Mouse (Mus musculus) midbrain, embryonic 15.5 days (tissue): ENCODE measurements around the gene Diexf. TPM values are rescaled to one million over a fixed set of nuclear protein-coding genes. Genes with fewer than 3 reads are reported as not detected.

ENCODE experiments used
- ATAC-seq: fragments of 200-750 bp; cut with Nextera tagmentation; replicated peaks from 2 replicates; pipeline ENCODE4 v1.8.0; 2017; ENCODE audit warnings: moderate TSS enrichment
- H3K27ac ChIP-seq: fragments of 300-500 bp; sonication (generic); 2 replicates; pipeline ENCODE4 v1.5.1; 2015; ENCODE audit warnings: mild to moderate bottlenecking, inconsistent platforms
- H3K27me3 ChIP-seq: fragments of 300-500 bp; sonication (generic); replicated peaks from 2 replicates; pipeline ENCODE4 v1.6.1; 2015; ENCODE audit warnings: inconsistent platforms
- H3K36me3 ChIP-seq: fragments of 300-500 bp; sonication (generic); replicated peaks from 2 replicates; pipeline ENCODE4 v1.6.1; 2015; ENCODE audit warnings: inconsistent platforms
- H3K4me1 ChIP-seq: fragments of 300-500 bp; sonication (generic); 2 replicates; pipeline ENCODE4 v1.6.1; 2015; ENCODE audit warnings: inconsistent platforms
- H3K4me2 ChIP-seq: fragments of 300-500 bp; sonication (generic); 2 replicates; pipeline ENCODE4 v1.6.1; 2015; ENCODE audit warnings: inconsistent platforms, mild to moderate bottlenecking, moderate library complexity
- H3K4me3 ChIP-seq: fragments of 300-500 bp; sonication (generic); 2 replicates; pipeline ENCODE4 v1.5.1; 2015; ENCODE audit warnings: mild to moderate bottlenecking, inconsistent platforms
- H3K9ac ChIP-seq: fragments of 300-500 bp; sonication (generic); 2 replicates; pipeline ENCODE4 v1.6.1; 2015; ENCODE audit warnings: mild to moderate bottlenecking, inconsistent platforms
- H3K9me3 ChIP-seq: fragments of 300-500 bp; sonication (generic); 2 replicates; pipeline ENCODE4 v1.6.1; 2016; ENCODE audit warnings: inconsistent platforms
- WGBS: fragments of 180-500 bp; shearing (Covaris S2); methylation state at CpG from one replicate; pipeline ENCODE4 v1.1.7; 2015; ENCODE audit warnings: mixed read lengths; 5-methylcytosine and 5-hydroxymethylcytosine counted together
- polyA plus RNA-seq: library from polyadenylated mRNA; unstranded; fragments of >200 nt; fragmentation: Nextera tagmentation; extraction: Ambion mirVana; gene quantifications from 2 replicates; pipeline ENCODE4 v1.2.1, GENCODE M21; 2015

Gene Diexf
- 9.0 and 9.8 TPM in 2 replicates for polyA plus RNA-seq

GRCm38 (mm10) chr1:193129786-193130455 is at the start of gene Diexf:
TSS of gene Diexf (minus strand) at chr1:193130272.
- Histone ChIP-seq H3K27me3 (no peaks in the 10 kb centered on the region), H3K27ac (peak within 1 kb of the TSS; percentile 82), H3K36me3 (peaks cover 3% of the 10 kb centered on the region; the same call in 1 of the 2 replicates), H3K9me3 (no peaks in the 10 kb centered on the region), H3K4me2 (peak within 1 kb of the TSS; percentile 63), H3K9ac (peak within 1 kb of the TSS; percentile 79), H3K4me3 (peak within 1 kb of the TSS; percentile 97), H3K4me1 (peaks cover 20% of the 10 kb centered on the region)
- ATAC-seq, result peak; percentile 95
- WGBS, result under 1% methylated on average over 61 of the region's 61 CpGs

- Histone ChIP-seq H3K4me3 (peak overlapping the region; percentile 62), H3K4me1 (peaks cover 28% of the 10 kb centered on the region), H3K9ac (peak overlapping the region; percentile 63; the same call in 1 of the 2 replicates), H3K27me3 (no peaks in the 10 kb centered on the region), H3K36me3 (no peaks in the 10 kb centered on the region), H3K4me2 (peak overlapping the region; percentile 64), H3K27ac (no peak overlapping the region), H3K9me3 (no peaks in the 10 kb centered on the region)
- 92% methylated on average over 13 of the region's 13 CpGs for WGBS
- ATAC-seq, result no peak
Measured at GRCm38 (mm10) chr1:193174143-193174733, 44.2 kb upstream of the Diexf start.

GRCm38 (mm10) chr1:193173810-193174129 is 43.7 kb upstream of the Diexf start:
- no peaks in the 10 kb centered on the region for H3K36me3 ChIP-seq
- H3K9me3 ChIP-seq, result no peaks in the 10 kb centered on the region
- peaks cover 29% of the 10 kb centered on the region for H3K4me1 ChIP-seq
- H3K27ac ChIP-seq, result peak overlapping the region; percentile 83
- H3K4me3 ChIP-seq, result peak overlapping the region; percentile 62
- no peaks in the 10 kb centered on the region for H3K27me3 ChIP-seq
- peak overlapping the region; percentile 64 for H3K4me2 ChIP-seq
- H3K9ac ChIP-seq, result peak overlapping the region; percentile 63
- no peak for ATAC-seq
- 21% methylated on average over 9 of the region's 9 CpGs for WGBS

DNA sequence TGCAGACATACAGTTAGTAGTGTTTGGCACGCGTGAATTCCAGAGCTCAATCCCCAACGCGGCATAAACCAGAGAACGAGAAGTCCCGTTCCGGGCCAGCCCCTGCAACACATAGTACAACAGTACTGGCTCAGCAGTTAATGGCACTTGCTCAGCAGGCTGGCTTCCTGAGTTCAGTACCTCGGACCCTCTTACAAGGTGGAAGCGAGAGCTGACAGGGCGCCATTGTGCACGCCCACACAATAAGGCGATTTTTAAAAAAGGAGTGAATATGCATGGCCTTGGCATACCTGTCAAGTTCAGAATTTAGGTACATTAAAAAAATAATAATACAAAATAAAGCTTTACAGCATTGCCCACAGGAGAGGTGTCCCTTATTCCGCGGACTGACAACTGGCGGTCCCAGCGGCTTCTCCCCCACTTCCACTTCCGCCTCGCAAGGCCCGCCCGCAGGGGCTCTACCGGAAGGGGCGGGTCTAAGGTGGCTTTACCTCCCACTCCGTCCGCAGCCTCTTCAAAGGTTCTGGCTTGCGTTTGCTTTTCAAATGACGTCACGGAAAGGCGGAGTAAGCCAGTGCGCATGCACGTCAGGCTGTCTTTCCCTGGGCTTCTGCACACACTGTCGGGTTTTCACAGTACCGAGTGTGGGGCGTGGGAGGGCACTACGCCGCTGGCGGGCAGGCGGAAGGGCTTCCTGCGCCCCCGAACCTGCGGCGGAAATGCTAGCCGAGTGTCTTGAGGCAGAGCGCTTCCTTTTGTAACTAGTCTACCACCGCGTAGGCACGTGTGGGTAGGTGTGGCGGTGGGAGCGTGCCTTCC is 43.1 kb upstream of the Diexf start:
- Histone ChIP-seq H3K4me2 (peak overlapping the region; percentile 64), H3K36me3 (no peaks in the 10 kb centered on the region), H3K27ac (peak overlapping the region; percentile 83), H3K4me3 (peak overlapping the region; percentile 62), H3K4me1 (peaks cover 29% of the 10 kb centered on the region), H3K9ac (peak overlapping the region; percentile 73), H3K9me3 (no peaks in the 10 kb centered on the region), H3K27me3 (no peaks in the 10 kb centered on the region)
- ATAC-seq, result peak; percentile 99
- under 1% methylated on average over 48 of the region's 48 CpGs for WGBS

DNA sequence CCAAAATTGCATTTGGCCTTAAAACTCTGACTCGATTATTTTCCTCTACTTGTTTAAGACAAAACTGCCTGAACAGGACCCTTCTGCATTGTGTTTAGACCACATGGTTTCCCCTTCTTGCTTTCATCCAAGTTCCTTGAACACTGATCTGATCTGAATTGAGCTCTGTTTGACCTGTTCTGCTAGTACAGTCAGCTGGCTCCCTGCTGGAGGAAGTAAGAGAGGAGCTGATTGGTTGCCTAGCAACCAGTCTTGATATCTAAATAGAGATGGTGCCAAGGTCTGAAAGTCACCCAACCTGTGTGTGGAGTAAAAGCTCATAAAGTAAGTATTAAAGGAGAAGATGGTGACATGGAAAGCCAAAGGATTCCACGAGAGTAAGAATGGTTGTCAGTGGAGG is 39.8 kb upstream of the Diexf start:
- no peaks in the 10 kb centered on the region for H3K27me3 ChIP-seq
- H3K4me2 ChIP-seq, result no peak overlapping the region
- H3K4me3 ChIP-seq, result no peak overlapping the region
- no peak overlapping the region for H3K27ac ChIP-seq
- H3K9me3 ChIP-seq, result no peaks in the 10 kb centered on the region
- no peak overlapping the region for H3K9ac ChIP-seq
- ATAC-seq, result no peak
- 82% methylated on average over 2 of the region's 2 CpGs for WGBS
- H3K36me3 ChIP-seq, result no peaks in the 10 kb centered on the region
- peaks cover 21% of the 10 kb centered on the region for H3K4me1 ChIP-seq

- H3K27ac ChIP-seq, result no peak overlapping the region
- 89% methylated on average over 7 of the region's 7 CpGs for WGBS
- H3K4me3 ChIP-seq, result no peak overlapping the region
- ATAC-seq, result no peak
- H3K9me3 ChIP-seq, result no peaks in the 10 kb centered on the region
- no peaks in the 10 kb centered on the region for H3K36me3 ChIP-seq
- H3K9ac ChIP-seq, result no peak overlapping the region
- peaks cover 15% of the 10 kb centered on the region for H3K4me1 ChIP-seq
- no peak overlapping the region for H3K4me2 ChIP-seq
- H3K27me3 ChIP-seq, result no peaks in the 10 kb centered on the region
Measured at GRCm38 (mm10) chr1:193169228-193169627, 39.2 kb upstream of the Diexf start.

DNA sequence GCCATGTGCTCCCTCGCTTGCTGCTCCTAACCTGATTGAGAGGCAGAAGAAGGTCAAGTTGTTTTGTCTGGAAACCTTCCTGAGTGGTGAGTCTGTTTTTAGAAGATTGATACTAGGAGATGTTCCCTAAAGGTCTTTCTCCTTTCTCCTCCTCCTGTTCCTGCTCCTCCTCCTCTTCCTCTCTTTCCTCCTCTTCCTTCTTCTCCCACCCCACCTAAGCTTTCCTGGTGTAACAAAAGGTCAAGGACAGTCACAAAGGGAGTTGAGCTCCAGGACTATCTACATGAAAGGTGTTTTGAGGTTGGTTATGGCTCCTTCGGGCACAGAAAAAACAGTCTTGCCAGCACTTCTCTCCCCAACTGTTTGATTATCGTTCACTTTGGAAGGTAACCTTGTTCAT is 37.7 kb upstream of the Diexf start, which contains the start of gene A130010J15Rik:
Gene A130010J15Rik, plus strand, starts transcription at position 301 of the 400 bp plus-strand sequence.
- no peak within 1 kb of the TSS for H3K9ac ChIP-seq
- no peaks in the 10 kb centered on the region for H3K36me3 ChIP-seq
- H3K27me3 ChIP-seq, result no peaks in the 10 kb centered on the region; the same call in 1 of the 2 replicates
- H3K9me3 ChIP-seq, result no peaks in the 10 kb centered on the region
- H3K4me1 ChIP-seq, result peaks cover 10% of the 10 kb centered on the region
- no peak within 1 kb of the TSS for H3K27ac ChIP-seq
- 89% methylated on average over 3 of the region's 3 CpGs for WGBS
- H3K4me3 ChIP-seq, result no peak within 1 kb of the TSS
- no peak for ATAC-seq
- no peak within 1 kb of the TSS for H3K4me2 ChIP-seq

- H3K27ac ChIP-seq, result no peak overlapping the region
- H3K4me3 ChIP-seq, result no peak overlapping the region
Measured at GRCm38 (mm10) chr1:193160317-193161032, 30.4 kb upstream of the Diexf start.

DNA sequence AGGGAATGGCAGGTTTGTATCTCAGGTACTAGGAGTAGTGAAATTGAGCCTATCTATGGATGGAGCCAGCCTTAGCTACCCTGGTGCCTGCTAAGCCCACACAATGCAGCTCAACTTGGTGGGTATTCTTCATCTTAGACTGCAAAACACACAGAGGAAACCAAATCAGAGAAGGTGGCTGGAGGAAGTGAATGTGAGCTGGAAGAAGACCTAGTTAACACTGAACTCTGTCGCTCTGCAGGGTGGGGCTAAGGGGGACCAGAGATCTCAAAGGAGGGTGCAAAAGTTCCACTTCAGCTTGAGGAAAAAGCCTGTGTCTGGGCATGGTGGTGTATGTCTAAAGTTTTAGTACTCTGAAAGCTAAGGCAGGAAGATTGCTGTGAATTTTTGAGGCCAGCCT is 29.5 kb upstream of the Diexf start:
- ATAC-seq, result no peak
- H3K4me3 ChIP-seq, result no peak overlapping the region
- H3K9me3 ChIP-seq, result no peaks in the 10 kb centered on the region
- H3K4me2 ChIP-seq, result no peak overlapping the region
- H3K27me3 ChIP-seq, result peaks cover 4% of the 10 kb centered on the region
- WGBS, result 66% methylated on average over 1 of the region's 1 CpGs
- no peaks in the 10 kb centered on the region for H3K36me3 ChIP-seq
- no peak overlapping the region for H3K9ac ChIP-seq
- no peak overlapping the region for H3K27ac ChIP-seq
- H3K4me1 ChIP-seq, result no peaks in the 10 kb centered on the region

More at GRCm38 (mm10) chr1:193160317-193161032, 30.4 kb upstream of the Diexf start:
- Histone ChIP-seq H3K27me3 (no peaks in the 10 kb centered on the region; the same call in 1 of the 2 replicates), H3K36me3 (no peaks in the 10 kb centered on the region), H3K9ac (no peak overlapping the region), H3K4me1 (no peaks in the 10 kb centered on the region), H3K4me2 (peak overlapping the region; percentile 19; the same call in 1 of the 2 replicates), H3K9me3 (no peaks in the 10 kb centered on the region)
- WGBS, result 18% methylated on average over 18 of the region's 18 CpGs
- no peak for ATAC-seq

DNA sequence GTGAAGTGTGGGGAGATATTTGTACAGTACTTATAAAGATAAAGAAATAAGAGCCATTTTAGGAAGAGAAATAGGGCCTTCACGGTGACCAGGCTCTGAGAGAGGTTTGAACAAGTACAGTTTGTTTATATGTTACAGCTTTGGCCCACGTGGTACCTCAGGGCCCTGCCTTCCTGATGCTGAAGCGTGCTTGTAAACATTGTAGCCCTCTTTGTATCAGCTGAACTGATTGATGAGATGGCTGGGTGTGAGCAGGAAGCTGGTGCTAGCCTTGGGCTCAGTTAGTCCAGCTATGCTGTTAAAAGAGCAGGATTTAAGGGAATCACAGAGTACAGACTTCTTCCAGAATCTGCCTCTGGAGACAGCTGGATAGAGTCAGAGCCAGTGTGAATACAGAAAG is 29.1 kb upstream of the Diexf start:
- Histone ChIP-seq H3K4me3 (no peak overlapping the region), H3K4me2 (no peak overlapping the region), H3K27me3 (peaks cover 8% of the 10 kb centered on the region), H3K9me3 (no peaks in the 10 kb centered on the region), H3K9ac (no peak overlapping the region), H3K36me3 (no peaks in the 10 kb centered on the region), H3K27ac (no peak overlapping the region), H3K4me1 (no peaks in the 10 kb centered on the region)
- ATAC-seq, result no peak
- WGBS, result 74% methylated on average over 3 of the region's 3 CpGs

- peaks cover 7% of the 10 kb centered on the region for H3K4me1 ChIP-seq
- H3K4me3 ChIP-seq, result no peak overlapping the region
- no peak overlapping the region for H3K4me2 ChIP-seq
- ATAC-seq, result no peak
- H3K9ac ChIP-seq, result no peak overlapping the region
- H3K27me3 ChIP-seq, result peaks cover 29% of the 10 kb centered on the region
- H3K9me3 ChIP-seq, result no peaks in the 10 kb centered on the region
- no peak overlapping the region for H3K27ac ChIP-seq
- WGBS, result 80% methylated on average over 8 of the region's 8 CpGs
- no peaks in the 10 kb centered on the region for H3K36me3 ChIP-seq
Measured at GRCm38 (mm10) chr1:193157111-193157492, 27.0 kb upstream of the Diexf start.
